Mouse (Mus musculus) midbrain, embryonic 16.5 days (tissue): ENCODE data around the gene Olfr1113. TPM values are rescaled to one million over a fixed set of nuclear protein-coding genes. Genes with fewer than 3 reads are reported as not detected.
"Not testable (repeated sequence)": the region's sequence is repeated elsewhere in the genome, so short reads cannot be mapped to it uniquely, and the experiment has no call there.

Source experiments
- ATAC-seq: fragments of 200-750 bp; cut with Nextera tagmentation; 2 replicates; pipeline ENCODE4 v1.8.0; 2017; ENCODE audit warnings: moderate TSS enrichment
- H3K27ac ChIP-seq: fragments of 300-500 bp; sonication (generic); 2 replicates; pipeline ENCODE4 v1.5.1; 2014; ENCODE audit warnings: mild to moderate bottlenecking, low read length, mixed read lengths
- H3K27me3 ChIP-seq: fragments of 300-500 bp; sonication (generic); 2 replicates; pipeline ENCODE4 v1.6.1; 2014; ENCODE audit warnings: low read depth, low read length, mixed read lengths; ENCODE audit not compliant: control insufficient read depth, insufficient read depth
- H3K36me3 ChIP-seq: fragments of 300-500 bp; sonication (generic); 2 replicates; pipeline ENCODE4 v1.6.1; 2014; ENCODE audit warnings: mild to moderate bottlenecking, low read length, moderate library complexity, mixed read lengths; ENCODE audit not compliant: control insufficient read depth, insufficient read depth
- H3K4me1 ChIP-seq: fragments of 300-500 bp; sonication (generic); 2 replicates; pipeline ENCODE4 v1.6.1; 2014; ENCODE audit warnings: mild to moderate bottlenecking, low read length, mixed read lengths; ENCODE audit not compliant: control insufficient read depth, insufficient read depth
- H3K4me2 ChIP-seq: fragments of 300-500 bp; sonication (generic); 2 replicates; pipeline ENCODE4 v1.6.1; 2014; ENCODE audit warnings: mild to moderate bottlenecking, low read length, mixed read lengths
- H3K4me3 ChIP-seq: fragments of 300-500 bp; sonication (generic); 2 replicates; pipeline ENCODE4 v1.5.1; 2014; ENCODE audit warnings: low read depth, mild to moderate bottlenecking, low read length, moderate library complexity, mixed read lengths
- H3K9ac ChIP-seq: fragments of 300-500 bp; sonication (generic); 2 replicates; pipeline ENCODE4 v1.6.1; 2014; ENCODE audit warnings: low read depth, low read length, mixed read lengths
- H3K9me3 ChIP-seq: fragments of 300-500 bp; sonication (generic); replicated peaks from 2 replicates; pipeline ENCODE4 v1.6.1; 2014; ENCODE audit warnings: mild to moderate bottlenecking, low read length, mixed read lengths; ENCODE audit not compliant: control insufficient read depth, poor library complexity, severe bottlenecking
- WGBS: fragments of 180-500 bp; shearing (Covaris S2); extraction: QIAGEN DNeasy Blood & Tissue Kit; methylation state at CpG from one replicate; pipeline ENCODE4 v1.1.7; 2014; 5-methylcytosine and 5-hydroxymethylcytosine counted together
- microRNA-seq: library from miRNA; unstranded; fragments of <30 nt; microRNA quantifications from one replicate; pipeline ENCODE4, GENCODE M21; 2017
- polyA plus RNA-seq: library from polyadenylated mRNA; unstranded; fragments of >200 nt; fragmentation: Nextera tagmentation; extraction: Ambion mirVana; gene quantifications from 2 replicates; pipeline ENCODE4 v1.2.1, GENCODE M21; 2015

Olfr1113 gene
- not detected in 2 replicates for polyA plus RNA-seq

DNA sequence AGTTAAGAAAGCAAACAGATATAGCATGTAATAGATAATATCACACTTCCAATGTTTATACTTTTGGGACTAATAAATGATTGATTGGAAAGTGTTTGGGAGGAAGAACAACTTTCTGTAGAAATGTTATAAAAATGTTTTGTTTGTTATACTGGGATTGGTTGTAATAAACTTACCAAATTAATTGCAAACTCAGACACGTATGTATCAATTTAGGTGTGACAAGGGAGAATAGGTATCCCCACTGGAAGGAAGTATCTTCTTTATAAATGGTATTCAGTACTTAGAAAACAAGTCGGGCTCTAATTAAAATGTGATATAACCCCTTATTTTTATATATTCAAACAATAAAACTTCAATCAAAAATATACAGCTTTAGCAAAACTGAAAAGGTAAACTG, at the start of gene Olfr1113:
TSS of gene Olfr1113 (plus strand) at position 301 of the 400 bp plus-strand sequence.
- WGBS, result 91% methylated on average over 2 of the region's 2 CpGs
- no peaks in the 10 kb centered on the region for H3K27me3 ChIP-seq
- H3K27ac ChIP-seq, result no peak within 1 kb of the TSS
- no peaks in the 10 kb centered on the region for H3K36me3 ChIP-seq
- ATAC-seq, result no peak
- no peak within 1 kb of the TSS for H3K4me2 ChIP-seq
- H3K9me3 ChIP-seq, result 0 out of 2 replicates have a peak, but pooled peaks cover 2% of the 10 kb centered on the region
- H3K4me1 ChIP-seq, result no peaks in the 10 kb centered on the region
- no peak within 1 kb of the TSS for H3K4me3 ChIP-seq
- no peak within 1 kb of the TSS for H3K9ac ChIP-seq

DNA sequence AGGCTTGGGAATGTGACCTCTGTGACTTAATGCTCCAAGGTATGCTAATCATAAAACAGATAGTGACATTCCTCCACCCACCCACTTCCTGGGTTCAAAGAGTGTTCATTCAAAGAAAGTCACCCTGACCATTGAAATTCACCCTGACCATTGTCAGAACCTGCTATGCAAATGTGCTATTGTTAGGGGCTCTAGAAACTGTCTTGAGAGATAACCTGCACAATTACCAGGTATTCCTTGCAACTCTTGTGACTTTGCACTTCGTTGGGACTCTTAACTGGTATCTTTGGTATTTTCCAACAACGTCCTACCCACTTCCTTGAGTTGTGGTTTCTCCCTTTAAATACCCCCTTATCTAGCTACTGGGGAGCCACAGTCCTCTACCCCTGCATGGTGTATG, 41.0 kb upstream of the Olfr1113 start:
- H3K9ac ChIP-seq, H3K36me3 ChIP-seq, H3K4me2 ChIP-seq, H3K4me1 ChIP-seq, H3K27me3 ChIP-seq, H3K27ac ChIP-seq, ATAC-seq, H3K9me3 ChIP-seq, H3K4me3 ChIP-seq: not testable (repeated sequence)
- 80% methylated on average over 2 of the region's 2 CpGs for WGBS

DNA sequence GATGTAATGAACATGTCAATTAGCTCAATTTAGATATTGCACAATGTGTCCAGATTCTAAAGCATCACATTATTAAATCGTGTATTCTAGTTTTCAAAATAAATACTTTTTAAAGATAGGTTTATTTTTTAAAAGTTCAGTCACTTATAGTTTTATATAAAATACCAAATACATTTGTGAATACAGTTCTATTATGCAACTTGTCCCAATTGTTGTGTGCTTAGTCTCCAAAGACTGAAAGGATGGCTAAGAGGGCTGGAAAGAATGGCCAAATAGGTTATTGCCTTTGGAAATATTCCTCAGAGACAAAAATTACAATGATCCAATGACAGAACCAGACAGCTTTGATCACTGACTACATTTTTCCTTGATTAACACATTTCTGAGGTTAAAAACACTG, 21.3 kb upstream of the Olfr1113 start, which contains the start of gene Olfr1112:
TSS of gene Olfr1112 (plus strand) at position 301 of the 400 bp plus-strand sequence.
- no peaks in the 10 kb centered on the region for H3K36me3 ChIP-seq
- no peak within 1 kb of the TSS for H3K9ac ChIP-seq
- ATAC-seq, result no peak
- H3K27ac ChIP-seq, result no peak within 1 kb of the TSS
- H3K4me1 ChIP-seq, result no peaks in the 10 kb centered on the region
- no peak within 1 kb of the TSS for H3K4me2 ChIP-seq
- no peaks in the 10 kb centered on the region for H3K9me3 ChIP-seq
- no peak within 1 kb of the TSS for H3K4me3 ChIP-seq
- WGBS, result 87% methylated on average over 1 of the region's 1 CpGs
- no peaks in the 10 kb centered on the region for H3K27me3 ChIP-seq

DNA sequence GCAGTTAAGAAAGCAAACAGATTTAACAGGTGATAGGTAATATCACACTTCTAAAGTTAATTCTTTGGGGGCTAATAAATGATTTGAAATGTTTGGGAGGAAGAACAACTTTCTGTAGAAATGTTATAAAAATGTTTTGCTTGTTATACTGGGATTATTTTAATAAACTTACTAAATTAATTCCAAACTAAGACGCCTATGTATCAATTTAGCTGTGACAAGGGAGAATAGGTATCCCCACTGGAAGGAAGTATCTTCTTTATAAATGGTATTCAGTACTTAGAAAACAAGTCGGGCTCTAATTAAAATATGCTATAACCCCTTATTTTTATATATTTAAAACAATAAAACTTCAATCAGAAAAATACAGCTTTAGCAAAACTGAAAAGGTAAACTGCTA, 38.9 kb downstream of the Olfr1113 start, which contains the start of gene Olfr1115:
TSS of gene Olfr1115 (plus strand) at position 301 of the 400 bp plus-strand sequence.
- Histone ChIP-seq H3K4me2 (no peak within 1 kb of the TSS), H3K9me3 (no peaks in the 10 kb centered on the region), H3K27ac (no peak within 1 kb of the TSS), H3K27me3 (no peaks in the 10 kb centered on the region), H3K4me3 (no peak within 1 kb of the TSS), H3K9ac (no peak within 1 kb of the TSS), H3K36me3 (no peaks in the 10 kb centered on the region), H3K4me1 (no peaks in the 10 kb centered on the region)
- no peak for ATAC-seq
- WGBS, result 76% methylated on average over 2 of the region's 2 CpGs

Small RNA genes within 50 kb of the gene (microRNA-seq; reads per million reads assigned to microRNA genes)
- gene Gm27438, result not detected

Other genes starting within 250 kb of the Olfr1113 start
- gene Olfr1099, start 248.3 kb upstream of the Olfr1113 start, polyA plus RNA-seq, result not detected in 2 replicates
- not detected in 2 replicates for gene Olfr1100, start 229.0 kb upstream of the Olfr1113 start, polyA plus RNA-seq
- gene Olfr1101, start 217.7 kb upstream of the Olfr1113 start, polyA plus RNA-seq, result not detected in 2 replicates
- not detected in 2 replicates for gene Olfr1102, start 210.6 kb upstream of the Olfr1113 start, polyA plus RNA-seq
- gene Olfr1104, start 181.9 kb upstream of the Olfr1113 start, polyA plus RNA-seq, result not detected in 2 replicates
- not detected in 2 replicates for gene Olfr1105, start 172.4 kb upstream of the Olfr1113 start, polyA plus RNA-seq
- not detected in 2 replicates for gene Olfr1106, start 156.7 kb upstream of the Olfr1113 start, polyA plus RNA-seq
- not detected in 2 replicates for gene Olfr1107, start 133.2 kb upstream of the Olfr1113 start, polyA plus RNA-seq
- not detected in 2 replicates for gene Olfr1109, start 113.0 kb upstream of the Olfr1113 start, polyA plus RNA-seq
- gene Olfr259, start 94.4 kb upstream of the Olfr1113 start, polyA plus RNA-seq, result not detected in 2 replicates
- gene Olfr1110, start 68.7 kb upstream of the Olfr1113 start, polyA plus RNA-seq, result not detected in 2 replicates
- gene Olfr1111, start 56.3 kb upstream of the Olfr1113 start, polyA plus RNA-seq, result not detected in 2 replicates
- gene Olfr1112, start 21.2 kb upstream of the Olfr1113 start, polyA plus RNA-seq, result not detected in 2 replicates
- not detected in 2 replicates for gene Olfr1115, start 39.0 kb downstream of the Olfr1113 start, polyA plus RNA-seq
- gene Olfr1116, start 58.6 kb downstream of the Olfr1113 start, polyA plus RNA-seq, result not detected in 2 replicates
- gene Olfr1118, start 98.6 kb downstream of the Olfr1113 start, polyA plus RNA-seq, result not detected in 2 replicates
- gene Olfr1120, start 145.8 kb downstream of the Olfr1113 start, polyA plus RNA-seq, result not detected in 2 replicates
- not detected in 2 replicates for gene Olfr1121, start 160.9 kb downstream of the Olfr1113 start, polyA plus RNA-seq
- not detected in 2 replicates for gene Olfr1122, start 176.9 kb downstream of the Olfr1113 start, polyA plus RNA-seq
- not detected in 2 replicates for gene Olfr1123, start 207.7 kb downstream of the Olfr1113 start, polyA plus RNA-seq
- gene Olfr1124, start 221.3 kb downstream of the Olfr1113 start, polyA plus RNA-seq, result 0.08 TPM in 1 of 2 replicates, not detected in the other
- gene Olfr1126, start 245.0 kb downstream of the Olfr1113 start, polyA plus RNA-seq, result not detected in 2 replicates